Mouse (Mus musculus): ENCODE measurements around the gene Ski.

DNA sequence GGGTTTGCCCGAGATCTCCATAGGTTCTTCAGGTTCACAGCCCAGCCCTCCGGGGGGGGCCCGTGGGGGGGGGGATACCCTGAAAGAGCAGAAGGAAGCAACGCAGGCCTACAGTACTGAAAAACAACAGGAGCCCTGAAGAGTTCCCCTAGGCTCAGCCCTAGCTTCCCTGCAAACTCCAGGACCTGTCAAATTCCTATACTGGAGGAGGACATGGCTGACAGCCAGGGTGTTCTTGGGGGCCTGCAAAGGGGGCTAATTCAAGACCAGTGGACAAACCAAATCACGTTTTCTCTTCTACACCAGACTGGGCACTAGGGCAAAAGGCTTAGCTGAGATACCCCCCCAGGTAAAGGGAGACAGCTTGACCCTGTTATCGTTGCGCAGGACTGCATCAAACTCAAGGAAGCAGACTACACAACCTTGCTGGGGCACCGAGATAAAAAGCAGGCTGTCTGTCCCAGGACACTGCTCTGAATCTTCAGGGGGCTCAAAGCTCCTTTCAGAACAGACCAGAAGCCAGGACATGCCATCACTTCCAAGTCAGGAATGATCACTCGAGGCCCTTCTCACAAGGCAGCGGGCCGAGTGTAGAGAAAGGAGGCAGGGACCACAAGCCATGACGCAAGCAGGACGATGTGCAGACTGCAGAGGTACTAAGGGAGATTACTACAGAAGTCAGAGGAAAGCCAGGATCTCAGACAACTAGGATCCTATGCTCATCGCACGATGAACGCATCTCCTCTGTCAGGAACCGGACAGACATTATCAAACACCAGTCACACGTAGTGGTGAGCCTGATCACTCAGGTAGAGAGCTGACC is 37.9 kb downstream of the Ski start:
- TF ChIP-seq EP300 (IDR thresholded peaks at IDR 0.05; ENCODE audit: low read depth) (no peak), CTCF (IDR thresholded peaks at IDR 0.05; ENCODE audit: low read depth) (no peak)

All from liver, embryonic 14.5 days (tissue).